Mouse (Mus musculus) gastrocnemius, adult 18-20 months (tissue): ENCODE results near the gene Rps7. TPM values are rescaled to one million over a fixed set of nuclear protein-coding genes. Genes with fewer than 3 reads are reported as not detected.
A peak's percentile ranks its signal among the peaks of the same experiment; 100 is the strongest.

Source experiments
- DNase-seq: peaks from one replicate; pipeline ENCODE4 v3.0.0; 2021; ENCODE audit warnings: low spot score
- microRNA-seq: library from miRNA; unstranded; fragments of <30 nt; microRNA quantifications from one replicate; pipeline ENCODE4 v1.2.0, GENCODE M21; 2021
- total RNA-seq, 2 experiments: library from RNA; stranded (reverse); gene quantifications; 2 replicates each; pipeline ENCODE4 v1.2.3; 2021

Rps7 gene
- total RNA-seq, 2 experiments from 2014 or later, result 148 to 164 TPM

- no peak for DNase-seq
Observed at GRCm38 (mm10) chr12:28621451-28622166, 14.1 kb downstream of the Rps7 start.

DNA sequence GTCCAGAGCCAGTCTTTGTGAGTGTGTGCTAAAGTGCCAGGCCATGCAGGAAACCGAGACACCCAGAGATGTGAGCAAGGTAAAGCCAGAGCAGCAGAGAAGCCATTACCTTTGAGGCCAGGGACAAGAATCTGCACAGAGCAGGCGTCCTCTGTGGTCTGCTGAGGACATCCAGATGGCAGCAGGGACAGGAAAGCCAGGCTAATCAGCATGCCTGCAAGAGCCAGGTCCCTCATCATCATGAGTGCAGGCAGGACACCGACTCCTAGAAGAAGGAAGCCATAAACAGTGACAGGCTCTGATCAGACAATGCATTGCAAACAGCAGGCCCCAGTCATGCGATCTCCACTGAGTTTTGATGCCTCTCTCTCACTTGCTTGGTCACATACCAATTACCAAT, 18.5 kb downstream of the Rps7 start:
- no peak for DNase-seq

- no peak for DNase-seq
Observed at GRCm38 (mm10) chr12:28614401-28614800, 21.4 kb downstream of the Rps7 start.

- no peak for DNase-seq
Observed at GRCm38 (mm10) chr12:28612391-28612790, 23.4 kb downstream of the Rps7 start.

DNA sequence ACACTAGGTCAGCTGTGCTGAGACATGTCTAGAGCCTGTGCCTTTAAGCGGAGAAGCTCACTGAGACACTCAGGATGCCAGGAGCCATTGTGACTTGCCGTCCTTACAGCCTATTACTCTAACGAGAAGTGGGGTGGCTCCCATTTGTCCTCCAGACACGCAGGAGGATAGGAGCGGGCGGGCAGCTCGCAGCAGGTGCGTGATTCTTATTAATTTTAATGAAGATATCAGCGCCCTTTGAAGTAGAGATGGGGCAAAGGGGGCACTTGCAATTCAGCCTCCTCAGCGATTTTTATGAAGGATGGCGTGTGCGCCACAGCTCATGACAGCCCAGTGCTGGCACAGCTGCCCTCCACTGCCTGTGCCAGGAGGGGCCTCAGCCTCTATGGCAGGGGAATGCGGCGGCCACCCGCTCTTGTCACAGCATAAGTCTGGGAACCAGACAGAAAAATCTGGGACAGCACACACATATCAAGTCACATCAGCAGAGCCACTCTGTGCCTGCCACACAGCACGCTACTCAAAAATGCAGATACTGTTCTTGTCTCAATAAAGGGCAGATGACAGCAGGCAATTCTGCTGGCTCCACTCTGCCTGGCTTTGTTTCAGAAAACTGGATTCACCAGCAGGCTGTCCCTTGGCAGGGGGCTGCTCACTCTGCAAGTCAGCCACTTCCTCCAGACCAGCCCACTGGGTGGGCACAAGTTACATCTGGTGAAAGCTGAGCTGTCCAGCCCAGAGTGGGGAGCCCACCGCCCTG, 28.0 kb downstream of the Rps7 start:
- DNase-seq, result no peak

GRCm38 (mm10) chr12:28603494-28603893, 32.3 kb downstream of the Rps7 start:
- DNase-seq, result no peak

DNA sequence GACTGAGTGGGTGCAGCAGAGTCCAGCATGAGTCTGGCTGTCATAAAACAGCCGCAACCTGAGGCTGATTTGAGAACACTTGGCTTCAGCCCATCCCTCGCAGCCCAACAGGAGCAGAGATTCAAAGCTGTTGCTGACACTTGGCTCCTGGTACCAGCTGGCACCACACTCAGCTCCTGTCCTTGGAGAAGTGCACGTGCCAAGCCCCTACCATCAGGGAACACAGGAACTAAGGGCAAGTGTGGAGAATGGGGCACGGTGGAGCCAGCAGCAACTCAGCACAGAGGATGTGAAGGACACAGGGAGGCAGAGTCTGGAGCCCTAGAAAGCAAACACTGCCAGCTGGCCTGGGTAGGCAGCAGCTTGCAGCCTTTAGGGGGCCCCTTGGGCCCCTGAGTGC, 33.5 kb downstream of the Rps7 start:
- no peak for DNase-seq

- no peak for DNase-seq
Observed at GRCm38 (mm10) chr12:28598526-28598991, 37.2 kb downstream of the Rps7 start.

GRCm38 (mm10) chr12:28598110-28598509, 37.6 kb downstream of the Rps7 start:
- no peak for DNase-seq

DNA sequence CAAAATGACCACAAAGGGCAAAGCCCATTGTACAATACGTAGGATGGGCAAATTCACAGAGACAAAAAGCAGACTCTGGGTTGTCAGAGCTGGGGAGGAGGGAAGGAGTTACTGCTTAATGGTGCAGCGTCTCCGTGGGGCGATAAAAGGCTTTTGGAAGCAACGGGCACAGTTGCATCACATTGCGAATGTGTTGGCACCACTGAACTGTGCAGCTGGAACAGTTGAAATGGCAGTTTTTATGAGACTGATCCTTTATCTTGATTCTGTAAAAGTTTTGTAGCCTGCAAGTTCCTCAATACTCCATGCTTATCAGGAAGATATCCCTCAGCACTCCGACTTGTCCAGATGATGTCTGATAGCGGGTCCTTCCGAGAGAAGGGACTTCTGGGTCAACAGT, 38.1 kb downstream of the Rps7 start:
- DNase-seq, result no peak

DNA sequence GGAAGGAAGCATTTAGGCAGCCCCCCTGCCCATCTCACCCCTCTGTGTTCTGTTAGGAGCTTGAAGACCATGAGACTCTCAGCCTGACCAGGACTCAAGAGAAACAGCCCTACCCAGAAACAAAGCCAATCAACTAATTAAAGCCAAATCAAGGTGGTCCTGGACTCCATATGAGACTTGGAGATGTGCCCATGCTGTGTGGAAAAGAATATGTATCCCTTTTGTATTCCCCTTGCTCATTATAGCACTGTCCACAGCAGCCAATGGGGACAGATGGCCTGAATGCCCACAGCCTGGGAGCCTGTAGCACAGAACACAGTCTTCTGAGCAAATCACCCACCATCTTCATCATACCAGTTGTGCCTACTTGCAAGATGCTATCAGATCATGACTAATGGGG, 38.9 kb downstream of the Rps7 start:
- no peak for DNase-seq

DNA sequence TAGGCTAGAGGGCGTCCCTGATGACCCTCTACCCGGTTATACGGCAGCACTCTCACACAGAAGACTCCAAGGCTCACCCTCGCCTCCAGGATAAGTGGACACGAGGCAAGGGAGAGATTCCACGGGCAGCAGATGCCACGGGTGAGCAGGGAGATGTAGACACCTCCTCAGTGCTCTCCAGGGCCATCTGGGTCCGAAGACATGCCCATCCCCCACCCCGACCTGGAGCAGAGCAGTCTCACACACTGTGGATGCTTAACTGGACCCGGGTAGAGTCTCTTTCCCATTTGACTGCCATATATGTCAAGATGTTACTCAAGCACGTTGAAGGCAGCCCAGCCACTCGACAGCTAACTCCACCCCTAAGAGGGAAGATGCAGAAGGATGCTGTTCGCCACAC, 45.3 kb downstream of the Rps7 start:
- no peak for DNase-seq

- DNase-seq, result peak; percentile 72
Observed at GRCm38 (mm10) chr12:28589090-28589868, 46.5 kb downstream of the Rps7 start.

DNA sequence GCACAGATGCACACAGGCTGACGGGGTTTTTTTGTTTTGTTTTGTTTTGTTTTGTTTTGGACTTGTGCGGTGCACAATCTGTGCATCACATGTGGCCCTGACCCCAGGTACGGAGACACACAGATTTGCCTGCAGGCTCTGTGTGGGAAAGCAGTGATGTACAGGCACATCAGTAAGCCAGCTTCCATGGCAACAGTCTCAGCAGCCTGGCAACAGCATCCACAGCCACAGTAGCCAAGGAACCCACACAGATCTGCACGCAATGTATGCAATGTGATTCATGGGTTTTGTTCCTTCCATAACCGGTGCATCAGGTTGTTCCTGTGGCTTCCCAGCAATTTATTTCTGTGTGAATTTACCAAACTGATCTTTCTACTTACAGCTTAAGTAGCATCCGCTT, 47.8 kb downstream of the Rps7 start:
- no peak for DNase-seq

- DNase-seq, result no peak
Observed at GRCm38 (mm10) chr12:28584036-28584435, 51.7 kb downstream of the Rps7 start.

- no peak for DNase-seq
Observed at GRCm38 (mm10) chr12:28582423-28582822, 53.3 kb downstream of the Rps7 start, which contains the start of gene Allc. Gene Allc, minus strand, starts transcription at chr12:28582523.

Small RNA genes within 50 kb of the gene (microRNA-seq; reads per million reads assigned to microRNA genes)
- gene Mir6937, result not detected

Other genes starting within 250 kb of the Rps7 start
- not detected for gene Dcdc2c, start 83.6 kb downstream of the Rps7 start, total RNA-seq
- gene Allc, start 53.4 kb downstream of the Rps7 start, total RNA-seq, result not detected
- under 1 TPM; 0.40 to 0.41 TPM for gene Colec11, start 12.6 kb downstream of the Rps7 start, total RNA-seq
- gene Rnaseh1, start 13.6 kb upstream of the Rps7 start, total RNA-seq, result 1 to 10 TPM; 6.6 to 7.0 TPM
- gene Adi1, start 39.3 kb upstream of the Rps7 start, total RNA-seq, result 100 to 1,000 TPM in 1 of 2 experiments, 10 to 100 TPM in 1; 79.2 to 108 TPM
- 10 to 100 TPM; 18.0 to 19.7 TPM for gene Trappc12, start 114.5 kb upstream of the Rps7 start, total RNA-seq
- 1 to 10 TPM; 5.7 to 6.9 TPM for gene Eipr1, start 115.8 kb upstream of the Rps7 start, total RNA-seq